Mouse (Mus musculus) testis, adult 2 months (tissue): ENCODE results near the gene Abhd16a.

Experiments used
- CTCF ChIP-seq: fragments of 200-500 bp; IDR thresholded peaks from 2 replicates; pipeline ENCODE4 v1.5.1; 2012; ENCODE audit warnings: low read depth, mild to moderate bottlenecking, inconsistent platforms, low read length, moderate library complexity; ENCODE audit not compliant: control insufficient read depth, insufficient read depth, insufficient replicate concordance
- POLR2A ChIP-seq: fragments of 200-500 bp; IDR thresholded peaks from 2 replicates; pipeline ENCODE4 v1.6.1; 2012; ENCODE audit warnings: low read depth, mild to moderate bottlenecking, inconsistent platforms, low read length, moderate library complexity; ENCODE audit not compliant: control insufficient read depth

DNA sequence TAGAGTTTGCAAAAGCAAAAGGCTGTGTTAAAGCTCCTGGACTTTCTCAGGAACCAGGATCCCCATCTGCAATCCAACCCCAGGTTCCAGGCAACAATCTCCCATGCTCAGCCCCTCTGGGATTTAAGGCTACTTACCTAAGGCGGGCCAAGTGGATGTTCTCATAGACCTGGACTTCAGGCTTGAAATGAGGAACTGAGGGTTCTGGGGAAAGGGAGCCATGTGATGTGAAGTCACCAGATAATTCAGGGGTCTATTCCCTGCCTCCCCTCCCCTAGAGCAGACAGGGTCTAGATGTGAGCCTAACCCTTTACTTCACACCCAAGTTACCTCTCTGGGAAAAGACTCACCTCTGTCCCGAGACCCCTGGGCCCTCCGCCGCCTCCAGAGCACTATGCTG, 8.4 kb upstream of the Abhd16a start:
- TF ChIP-seq CTCF (no peak), POLR2A (no peak)
